In the genomic region with DNA sequence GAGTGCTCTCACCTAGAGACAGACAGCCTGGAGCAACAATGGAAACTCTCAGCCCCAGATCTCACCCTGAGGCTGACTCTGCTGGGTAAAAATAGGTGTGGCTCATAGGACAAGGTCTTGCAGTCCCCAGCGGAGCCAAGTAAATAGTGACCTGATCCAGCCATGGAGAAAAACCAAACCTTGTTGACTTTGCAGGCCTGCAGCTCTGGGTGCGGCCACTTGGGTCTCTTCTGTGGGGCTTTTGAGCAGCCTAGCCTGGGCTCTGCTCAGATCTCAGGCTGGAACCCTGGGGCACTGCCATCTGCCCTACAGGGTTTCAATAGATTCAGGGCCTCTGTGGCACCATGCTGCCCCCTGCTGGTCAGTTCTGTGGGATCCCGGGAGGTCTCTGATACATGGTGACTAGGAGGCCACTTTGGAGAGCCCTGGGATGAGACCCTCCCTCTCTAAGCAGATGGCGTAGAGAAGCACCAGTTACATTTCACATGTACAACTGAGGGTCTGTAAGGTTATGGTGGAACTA, we compare ENCODE assay signal across 9 mouse cellular contexts. TPM values are rescaled to one million over a fixed set of nuclear protein-coding genes. Genes with fewer than 3 reads are reported as not detected.
DNase-seq lines count a peak whose midpoint lies in the region; ATAC-seq lines count a peak whose summit lies in the region.
"Had no signal": no experiment of that assay in that cellular context is flagged by ENCODE, and none has a peak within 500 bp of the region (broad histone marks: within the 10 kb centered on the region; RNA-seq: fewer than 3 reads in every experiment).

No protein-coding gene starts in this region.

- intact Hi-C loops in left cerebral cortex, postnatal 10 days (cut with DNase I), result loop anchor here (5.0 kb wide), 1 partner anchor 63 kb away; no protein-coding TSS in a partner anchor

- no peaks in the 10 kb centered on the region for H3K27me3 ChIP-seq in intestine, embryonic 14.5 days (replicated peaks; ENCODE audit: control insufficient read depth, insufficient read depth, low read length)

- H3K27ac ChIP-seq in intestine, embryonic 14.5 days (ENCODE audit: low read depth), result no peak overlapping the region

- H3K4me1 ChIP-seq in intestine, embryonic 14.5 days (replicated peaks; ENCODE audit: control insufficient read depth, insufficient read depth, low read length), result no peaks in the 10 kb centered on the region

- peak; percentile 88 for ATAC-seq in intestine, embryonic 14.5 days (replicated peaks; ENCODE audit: low FRiP score, low TSS enrichment, low read depth)

- no peak overlapping the region for H3K4me3 ChIP-seq in intestine, embryonic 14.5 days (ENCODE audit: low read depth, low read length)

- no peaks in the 10 kb centered on the region for H3K9me3 ChIP-seq in intestine, embryonic 14.5 days (ENCODE audit: control insufficient read depth, low read length)

- no peaks in the 10 kb centered on the region for H3K36me3 ChIP-seq in intestine, embryonic 14.5 days (ENCODE audit: control insufficient read depth, insufficient read depth, low read length)

- H3K4me2 ChIP-seq in intestine, embryonic 14.5 days (ENCODE audit: low read length), result no peak overlapping the region

- peak; percentile 91 to 93 for DNase-seq in adrenal gland, adult 18-20 months (ENCODE audit: low spot score in 2 of 2)
- peak; percentile 86 for DNase-seq in embryo, embryonic 10.5 days (ENCODE audit: low spot score)
- DNase-seq in gastrocnemius, postnatal 25 days, result peak; percentile 87
- DNase-seq in intestine, embryonic 14.5 days (ENCODE audit: low spot score), result peak; percentile 94
- DNase-seq in left cerebral cortex, postnatal 10 days (ENCODE audit: extremely low spot score in 1 of 2, low spot score in 2 of 2), result peak; percentile 73 to 84
- peak; percentile 79 for DNase-seq in mesoderm, embryonic 11.5 days (ENCODE audit: low read depth, low spot score)
- peak; percentile 88 for DNase-seq in skeletal muscle tissue, adult 2 months (ENCODE audit: low read depth, low spot score)
- DNase-seq in MN1 (ENCODE audit: low spot score), result no peak

- H3K9ac ChIP-seq in intestine, embryonic 14.5 days (ENCODE audit: low read length), result no peak overlapping the region

- 53% methylated on average over 4 of the region's 4 CpGs for WGBS in intestine, embryonic 14.5 days

RNA-seq across cellular contexts. Expression of a gene that starts 28.7 kb away (rescaled TPM):
- 100 to 1,000 TPM; 180 to 197 TPM for total RNA-seq in adrenal gland, adult 18-20 months (2021)
- total RNA-seq in gastrocnemius, postnatal 25 days (2021), result 1 to 10 TPM; 5.0 to 7.6 TPM
- polyA plus RNA-seq in intestine, embryonic 14.5 days (2014; fragmentation: Nextera tagmentation; extraction: Ambion mirVana), result 5.2 and 7.8 TPM in 2 replicates
- total RNA-seq in left cerebral cortex, postnatal 10 days (2021), result 10 to 100 TPM; 44.5 to 57.4 TPM
- total RNA-seq: neutrophil, adult 5-6 weeks had no signal

RNA-seq across cellular contexts. Expression of a gene that starts 52.6 kb away (rescaled TPM):
- 10 to 100 TPM; 32.2 to 52.2 TPM for total RNA-seq in adrenal gland, adult 18-20 months (2021)
- 10 to 100 TPM; 29.8 to 33.3 TPM for total RNA-seq in gastrocnemius, postnatal 25 days (2021)
- polyA plus RNA-seq in intestine, embryonic 14.5 days (2014; fragmentation: Nextera tagmentation; extraction: Ambion mirVana), result 3.0 and 5.1 TPM in 2 replicates
- 10 to 100 TPM; 12.9 to 22.0 TPM for total RNA-seq in left cerebral cortex, postnatal 10 days (2021)
- total RNA-seq: neutrophil, adult 5-6 weeks had no signal

Comparison
In these comparisons a context has a peak if more than half of its experiments do, and no peak if none do; other contexts are left out.
1. RNA of a gene that starts 28.7 kb away (total RNA-seq): 180 to 197 TPM in adrenal gland, adult 18-20 months and 44.5 to 57.4 TPM in left cerebral cortex, postnatal 10 days; 5.0 to 7.6 TPM in gastrocnemius, postnatal 25 days; every median in the first group is over 4 times any median in the second.